Mouse (Mus musculus) adrenal gland, postnatal 36 days (tissue): ENCODE measurements around the gene Lrrc8c. TPM values are rescaled to one million over a fixed set of nuclear protein-coding genes. Genes with fewer than 3 reads are reported as not detected.

Experiments used
- DNase-seq, 2 experiments: peaks; one replicate each; pipeline ENCODE4 v3.0.0; 2021; ENCODE audit warnings: mixed read lengths in 1 of 2
- total RNA-seq, 2 experiments: library from RNA; stranded (reverse); gene quantifications; 2 replicates each; pipeline ENCODE4 v1.2.3; 2021

Lrrc8c gene
- total RNA-seq, 2 experiments from 2014 or later: 23.9 to 26.6 TPM

- DNase-seq: peak; percentile 13 to 17
Measured at GRCm38 (mm10) chr5:105500132-105501121, 18.8 kb upstream of the Lrrc8c start.

GRCm38 (mm10) chr5:105501136-105501535, 18.1 kb upstream of the Lrrc8c start:
- DNase-seq: peak; percentile 32 to 55

GRCm38 (mm10) chr5:105508813-105509212, 10.4 kb upstream of the Lrrc8c start:
- DNase-seq: no peak

GRCm38 (mm10) chr5:105512297-105512696, 6.9 kb upstream of the Lrrc8c start:
- no peak for DNase-seq

GRCm38 (mm10) chr5:105515532-105515931, 3.7 kb upstream of the Lrrc8c start:
- no peak for DNase-seq

GRCm38 (mm10) chr5:105516290-105516689, 2.9 kb upstream of the Lrrc8c start:
- no peak for DNase-seq

GRCm38 (mm10) chr5:105517992-105518625, 1.1 kb upstream of the Lrrc8c start:
- no peak for DNase-seq

GRCm38 (mm10) chr5:105518626-105519095, 527 bp upstream of the Lrrc8c start:
- DNase-seq: no peak

- no peak for DNase-seq
Measured at GRCm38 (mm10) chr5:105519976-105520300, 750 bp downstream of the Lrrc8c start.

GRCm38 (mm10) chr5:105520442-105520965, 1.3 kb downstream of the Lrrc8c start:
- no peak for DNase-seq

- no peak for DNase-seq
Measured at GRCm38 (mm10) chr5:105523452-105523851, 4.3 kb downstream of the Lrrc8c start.

GRCm38 (mm10) chr5:105525004-105525403, 5.8 kb downstream of the Lrrc8c start:
- DNase-seq: no peak

- no peak for DNase-seq
Measured at GRCm38 (mm10) chr5:105526107-105526645, 7.0 kb downstream of the Lrrc8c start.

- no peak for DNase-seq
Measured at GRCm38 (mm10) chr5:105526766-105527165, 7.6 kb downstream of the Lrrc8c start.

GRCm38 (mm10) chr5:105527477-105528331, 8.5 kb downstream of the Lrrc8c start:
- DNase-seq: peak; percentile 64 to 68

- DNase-seq: no peak
Measured at GRCm38 (mm10) chr5:105530576-105530975, 11.4 kb downstream of the Lrrc8c start.

GRCm38 (mm10) chr5:105535186-105535585, 16.0 kb downstream of the Lrrc8c start:
- DNase-seq: no peak

- DNase-seq: no peak
Measured at GRCm38 (mm10) chr5:105536172-105536571, 17.0 kb downstream of the Lrrc8c start.

GRCm38 (mm10) chr5:105537101-105537723, 18.0 kb downstream of the Lrrc8c start:
- DNase-seq: no peak

- no peak for DNase-seq
Measured at GRCm38 (mm10) chr5:105541051-105541450, 21.9 kb downstream of the Lrrc8c start.

- DNase-seq: no peak
Measured at GRCm38 (mm10) chr5:105545126-105545525, 25.9 kb downstream of the Lrrc8c start.
